ENCODE assay signal across 8 mouse cellular contexts in genomic region chr11:20331027-20331689, GRCm38 (mm10). TPM values are rescaled to one million over a fixed set of nuclear protein-coding genes. Genes with fewer than 3 reads are reported as not detected.
DNase-seq lines count a peak whose midpoint lies in the region; ATAC-seq and TF ChIP-seq lines count a peak whose summit lies in the region.

No protein-coding gene starts in this region.

- peak overlapping the region; percentile 97; the same call in 1 of the 2 replicates for H3K27ac ChIP-seq in layer of hippocampus, adult 2 months
- no peak overlapping the region for H3K27ac ChIP-seq in cortical plate, adult 2 months (ENCODE audit: insufficient read depth, low read length)
- no peak overlapping the region for H3K27ac ChIP-seq in intestine, embryonic 14.5 days (ENCODE audit: low read depth)
- H3K27ac ChIP-seq in neural tube, embryonic 12.5 days = no peak overlapping the region

- peak overlapping the region; percentile 59 for H3K9ac ChIP-seq in intestine, embryonic 14.5 days (ENCODE audit: low read length)
- H3K9ac ChIP-seq in neural tube, embryonic 12.5 days = peak overlapping the region; percentile 77

- peak overlapping the region; percentile 97 for H3K4me2 ChIP-seq in intestine, embryonic 14.5 days (ENCODE audit: low read length)
- peak overlapping the region; percentile 90 for H3K4me2 ChIP-seq in neural tube, embryonic 12.5 days (replicated peaks)

- ATAC-seq in intestine, embryonic 14.5 days (replicated peaks; ENCODE audit: low FRiP score, low TSS enrichment, low read depth) = no peak
- ATAC-seq in neural tube, embryonic 12.5 days (ENCODE audit: low FRiP score, low read depth) = no peak

- peaks cover 6% of the 10 kb centered on the region for H3K4me1 ChIP-seq in cortical plate, adult 2 months (ENCODE audit: control insufficient read depth, insufficient read depth, low read length)
- H3K4me1 ChIP-seq in intestine, embryonic 14.5 days (replicated peaks; ENCODE audit: control insufficient read depth, insufficient read depth, low read length) = peaks cover 16% of the 10 kb centered on the region
- H3K4me1 ChIP-seq in neural tube, embryonic 12.5 days = peaks cover 18% of the 10 kb centered on the region; the same call in 1 of the 2 replicates

- WGBS in intestine, embryonic 14.5 days = 47% methylated on average over 9 of the region's 9 CpGs
- 38% methylated on average over 9 of the region's 9 CpGs for WGBS in neural tube, embryonic 12.5 days

- H3K27me3 ChIP-seq in intestine, embryonic 14.5 days (replicated peaks; ENCODE audit: control insufficient read depth, insufficient read depth, low read length) = no peaks in the 10 kb centered on the region
- no peaks in the 10 kb centered on the region for H3K27me3 ChIP-seq in neural tube, embryonic 12.5 days (replicated peaks)

- TF ChIP-seq POLR2A in cortical plate, adult 2 months (IDR thresholded peaks at IDR 0.05; ENCODE audit: extremely low read depth, insufficient read depth, low read length) = no peak

- no peak for TF ChIP-seq CTCF in layer of hippocampus, adult 2 months (conservative IDR thresholded peaks at IDR 0.05)
- TF ChIP-seq CTCF in cortical plate, adult 2 months (IDR thresholded peaks at IDR 0.05; ENCODE audit: extremely low read depth, insufficient read depth, low read length) = no peak

- H3K4me3 ChIP-seq in layer of hippocampus, adult 2 months = peak overlapping the region; percentile 91
- H3K4me3 ChIP-seq in cortical plate, adult 2 months (ENCODE audit: insufficient read depth, low read length) = peak overlapping the region; percentile 38
- H3K4me3 ChIP-seq in intestine, embryonic 14.5 days (ENCODE audit: low read depth, low read length) = peak overlapping the region; percentile 58
- peak overlapping the region; percentile 66 for H3K4me3 ChIP-seq in neural tube, embryonic 12.5 days

- DNase-seq in layer of hippocampus, adult 2 months (ENCODE audit: low spot score in 2 of 2) = no peak
- no peak for DNase-seq in layer of hippocampus, postnatal 25 days (ENCODE audit: extremely low spot score in 1 of 2, low spot score in 1 of 2)
- no peak for DNase-seq in intestine, embryonic 14.5 days (ENCODE audit: low spot score)
- no peak for DNase-seq in ovary, adult 18-20 months (ENCODE audit: low spot score)
- DNase-seq in thymus, postnatal 14 days = no peak
- no peak for DNase-seq in urinary bladder, adult 2 months (ENCODE audit: low spot score)

- H3K36me3 ChIP-seq in intestine, embryonic 14.5 days (ENCODE audit: control insufficient read depth, insufficient read depth, low read length) = no peaks in the 10 kb centered on the region
- no peaks in the 10 kb centered on the region for H3K36me3 ChIP-seq in neural tube, embryonic 12.5 days

- no peaks in the 10 kb centered on the region for H3K9me3 ChIP-seq in intestine, embryonic 14.5 days (ENCODE audit: control insufficient read depth, low read length)
- no peaks in the 10 kb centered on the region for H3K9me3 ChIP-seq in neural tube, embryonic 12.5 days

RNA-seq across cellular contexts. Expression of gene Slc1a4, which starts 1.4 kb away (rescaled TPM):
- 10 to 100 TPM; 36.9 to 39.2 TPM for total RNA-seq in layer of hippocampus, adult 2 months (2021)
- 10 to 100 TPM; 39.3 to 42.3 TPM for total RNA-seq in layer of hippocampus, postnatal 25 days (2021)
- polyA plus RNA-seq in cortical plate, adult 2 months (2012; rRNA removed) = 22.3 and 22.4 TPM in 2 replicates
- polyA plus RNA-seq in intestine, embryonic 14.5 days (2014; fragmentation: Nextera tagmentation; extraction: Ambion mirVana) = 17.2 and 18.2 TPM in 2 replicates
- 25.9 and 27.8 TPM in 2 replicates for polyA plus RNA-seq in neural tube, embryonic 12.5 days (2016; fragmentation: Nextera tagmentation; extraction: Ambion mirVana)
- polyA plus RNA-seq in urinary bladder, adult 2 months (2012; rRNA removed) = 2.9 and 4.5 TPM in 2 replicates

Comparison
In these comparisons a context has a peak if more than half of its experiments do, and no peak if none do; other contexts are left out.
1. H3K4me3 ChIP-seq: peak in every context shown above with its lines; median percentile 91 in layer of hippocampus, adult 2 months; 66 in neural tube, embryonic 12.5 days; 58 in intestine, embryonic 14.5 days; 38 in cortical plate, adult 2 months.